Mouse (Mus musculus) lung, adult 2 months (tissue): Measurements from ENCODE around the gene Mmp23. TPM values are rescaled to one million over a fixed set of nuclear protein-coding genes. Genes with fewer than 3 reads are reported as not detected.
"Not testable (repeated sequence)": the region's sequence is repeated elsewhere in the genome, so short reads cannot be mapped to it uniquely, and the experiment has no call there.

Experiments
- DNase-seq: peaks from one replicate; pipeline ENCODE4 v3.0.0; 2022
- H3K4me1 ChIP-seq: fragments of 200-500 bp; 2 replicates; pipeline ENCODE4 v1.6.1; 2011; ENCODE audit warnings: low read length; ENCODE audit not compliant: control insufficient read depth, insufficient read depth
- H3K4me3 ChIP-seq: fragments of 200-500 bp; replicated peaks from 2 replicates; pipeline ENCODE3; 2011; ENCODE audit warnings: low read depth, mild to moderate bottlenecking, control low read depth, low read length; ENCODE audit errors: extremely low read depth
- CTCF ChIP-seq: fragments of 200-500 bp; IDR thresholded peaks from 2 replicates; pipeline ENCODE4 v1.5.1; 2011; ENCODE audit warnings: mild to moderate bottlenecking, low read length, control low read depth; ENCODE audit not compliant: insufficient read depth
- POLR2A ChIP-seq: fragments of 200-500 bp; IDR thresholded peaks from 2 replicates; pipeline ENCODE4 v1.6.1; 2011; ENCODE audit warnings: low read depth, mild to moderate bottlenecking, control low read depth, low read length, borderline replicate concordance; ENCODE audit errors: extremely low read depth
- WGBS: fragments of 180-500 bp; shearing (Covaris S2); methylation state at CpG from one replicate; pipeline ENCODE4 v1.1.7; 2018; 5-methylcytosine and 5-hydroxymethylcytosine counted together
- polyA plus RNA-seq: library from polyadenylated mRNA; depleted of rRNA; stranded (reverse); fragments of >200 nt; gene quantifications from 2 replicates; pipeline ENCODE4 v1.2.3, GENCODE M21; 2012; rRNA removed

Gene Mmp23
- polyA plus RNA-seq: 30.8 and 42.7 TPM in 2 replicates

GRCm38 (mm10) chr4:155653086-155653450, at the start of gene Mmp23:
Mmp23 (minus strand) TSS chr4:155653384.
- WGBS: under 1% methylated on average over 33 of the region's 33 CpGs
- DNase-seq: no peak
- peaks cover 11% of the 10 kb centered on the region for H3K4me1 ChIP-seq
- peak within 1 kb of the TSS; percentile 11 for H3K4me3 ChIP-seq
- no peak for TF ChIP-seq CTCF
- no peak for TF ChIP-seq POLR2A

DNA sequence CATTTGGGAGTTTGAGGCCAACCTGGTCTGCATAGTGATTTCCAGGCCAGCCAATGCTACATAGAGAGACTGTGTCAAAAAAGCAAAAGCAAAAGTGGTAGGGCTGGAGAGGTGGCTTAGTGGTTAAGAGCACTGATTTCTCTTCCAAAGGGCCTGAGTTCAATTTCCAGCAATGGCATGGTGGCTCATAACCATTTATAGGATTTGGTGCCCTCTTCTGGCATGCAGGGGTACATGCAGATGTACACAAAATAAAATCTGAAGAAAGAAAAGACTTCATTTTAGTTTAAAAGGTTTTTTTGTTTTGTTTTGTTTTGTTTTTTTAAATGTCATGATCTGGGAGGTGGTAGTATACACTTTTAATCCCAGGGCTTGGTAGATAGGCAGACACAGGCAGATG, 47.2 kb upstream of the Mmp23 start:
- no peak overlapping the region for H3K4me3 ChIP-seq
- no peak for DNase-seq
- TF ChIP-seq CTCF (peak; percentile 21; the same call in 1 of the 2 replicates), POLR2A (no peak)
- H3K4me1 ChIP-seq: no peaks in the 10 kb centered on the region; the same call in 1 of the 2 replicates

DNA sequence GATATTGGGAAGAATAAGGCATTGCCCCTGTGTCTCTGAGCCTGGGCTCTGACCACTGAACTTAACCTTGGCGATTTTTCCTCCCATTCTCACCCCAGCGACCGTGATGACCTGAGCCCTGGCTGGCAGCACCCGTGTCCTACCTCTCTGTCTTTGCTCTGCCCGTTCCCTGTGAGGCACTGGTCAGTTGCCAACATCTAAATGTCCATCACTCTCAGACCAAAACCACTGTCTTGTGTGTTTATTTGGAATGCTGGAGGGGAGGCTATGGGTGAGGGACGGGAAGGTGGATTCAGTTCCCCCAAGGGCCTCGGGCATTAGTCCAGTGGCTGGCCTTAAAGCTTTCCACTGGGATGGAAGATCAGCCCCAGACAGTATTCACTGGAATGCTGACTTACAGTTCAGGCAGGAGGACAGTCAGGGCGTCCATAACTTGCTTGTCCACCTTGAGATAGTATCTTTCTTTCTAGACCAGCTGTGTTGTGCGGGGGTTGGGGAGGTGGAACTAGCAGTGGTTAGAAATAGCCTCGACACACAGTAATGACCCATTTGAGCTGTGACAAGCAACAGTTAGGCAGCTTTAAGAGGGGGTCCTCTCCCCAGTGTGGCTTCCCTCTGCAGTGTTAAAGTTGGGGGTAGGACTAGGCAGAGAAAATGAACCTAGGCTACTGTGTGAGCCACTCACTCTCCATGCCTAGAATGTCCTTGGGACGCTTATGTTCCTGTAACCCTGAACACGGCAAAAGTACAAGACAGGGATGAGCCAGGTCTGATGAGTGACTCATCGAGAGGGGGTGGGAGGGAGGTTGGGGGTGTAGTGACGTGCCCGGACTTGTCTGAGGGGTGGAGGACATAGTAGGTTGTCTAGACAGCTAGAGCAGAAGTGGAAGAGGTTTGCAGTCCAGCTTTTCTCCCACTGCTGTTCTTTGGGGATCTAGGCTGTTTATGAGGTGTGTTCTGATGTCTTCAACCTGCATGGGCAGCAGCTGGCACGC, 43.4 kb upstream of the Mmp23 start:
- Histone ChIP-seq H3K4me1 (peaks cover 5% of the 10 kb centered on the region; the same call in 1 of the 2 replicates), H3K4me3 (no peak overlapping the region)
- no peak for TF ChIP-seq POLR2A
- TF ChIP-seq CTCF: no peak
- no peak for DNase-seq
- 64% methylated on average over 16 of the region's 16 CpGs for WGBS

DNA sequence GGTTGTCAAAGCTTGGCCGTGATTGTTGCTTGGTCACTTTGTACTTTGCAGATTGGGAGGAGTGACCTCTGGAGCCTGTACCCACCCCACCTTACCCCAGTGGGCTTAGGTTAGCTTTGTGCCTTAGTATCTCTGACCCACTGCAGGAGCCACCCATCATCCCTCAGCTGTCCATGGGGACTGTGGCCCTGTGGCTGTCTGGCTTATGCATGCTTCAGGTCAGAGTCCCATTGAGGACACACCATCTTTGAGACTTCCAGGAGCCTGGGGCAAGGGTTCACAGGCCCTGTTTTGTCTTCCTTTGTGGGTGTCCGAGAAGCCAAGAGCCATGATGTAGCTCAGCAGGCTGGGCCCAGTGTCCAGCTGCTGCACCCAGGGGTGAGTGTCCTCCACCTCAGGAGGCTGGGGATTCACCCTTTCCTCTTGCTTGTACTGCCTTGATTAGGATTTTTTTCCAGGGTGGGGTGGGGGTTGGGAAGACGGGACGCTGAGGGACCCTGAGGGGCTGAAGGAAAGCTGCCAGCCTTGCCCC, 42.4 kb upstream of the Mmp23 start:
- WGBS: 85% methylated on average over 4 of the region's 4 CpGs
- no peak overlapping the region for H3K4me3 ChIP-seq

DNA sequence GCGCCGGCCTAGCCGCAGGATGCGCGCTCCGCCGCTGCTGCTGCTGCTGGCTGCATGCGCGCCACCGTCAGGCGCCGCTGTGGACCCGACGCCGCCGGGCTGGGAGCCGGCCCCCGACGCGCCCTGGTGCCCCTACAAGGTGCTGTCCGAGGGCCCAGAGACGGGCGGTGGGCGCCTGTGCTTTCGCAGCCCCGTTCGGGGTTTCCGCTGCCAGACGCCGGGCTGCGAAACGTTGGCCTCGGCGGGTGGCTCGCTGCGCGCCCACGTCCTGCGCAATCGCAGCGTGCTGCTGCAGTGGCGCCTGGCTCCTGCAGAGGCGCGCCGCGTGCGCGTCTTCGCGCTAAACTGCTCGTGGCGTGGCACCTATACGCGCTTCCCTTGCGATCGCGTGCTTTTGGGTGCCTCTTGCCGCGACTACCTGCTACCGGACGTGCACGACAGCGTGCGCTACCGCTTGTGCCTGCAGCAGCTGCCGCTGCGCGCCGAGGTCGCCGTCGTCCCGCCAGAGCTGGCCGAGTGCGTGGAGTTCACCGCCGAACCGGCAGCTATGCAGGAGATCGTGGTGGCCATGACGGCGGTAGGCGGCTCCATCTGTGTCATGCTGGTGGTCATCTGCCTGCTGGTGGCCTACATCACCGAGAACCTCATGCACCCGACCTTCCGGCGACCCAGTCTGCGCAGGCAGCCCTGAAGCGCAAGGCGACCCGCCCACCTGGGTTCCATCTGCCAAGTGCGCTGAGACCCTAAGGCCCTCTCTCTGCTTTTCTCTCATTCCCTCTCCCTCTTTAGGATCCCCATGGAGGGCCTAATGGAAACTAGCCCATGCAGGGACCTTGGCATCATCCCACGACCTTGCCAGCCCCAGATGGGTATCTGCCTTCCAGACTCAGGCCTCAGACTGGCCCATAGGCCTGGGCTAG, 41.6 kb upstream of the Mmp23 start:
- WGBS: 3% methylated on average over 91 of the region's 92 CpGs
- H3K4me1 ChIP-seq: peaks cover 5% of the 10 kb centered on the region; the same call in 1 of the 2 replicates
- peak overlapping the region; percentile 59 for H3K4me3 ChIP-seq
- DNase-seq: peak; percentile 68
- TF ChIP-seq POLR2A: no peak
- peak; percentile 14; the same call in 1 of the 2 replicates for TF ChIP-seq CTCF

More for the DNA sequence above, 42.4 kb upstream of the Mmp23 start:
- DNase-seq: no peak
- no peak for TF ChIP-seq POLR2A
- TF ChIP-seq CTCF: no peak
- H3K4me1 ChIP-seq: peaks cover 5% of the 10 kb centered on the region; the same call in 1 of the 2 replicates

DNA sequence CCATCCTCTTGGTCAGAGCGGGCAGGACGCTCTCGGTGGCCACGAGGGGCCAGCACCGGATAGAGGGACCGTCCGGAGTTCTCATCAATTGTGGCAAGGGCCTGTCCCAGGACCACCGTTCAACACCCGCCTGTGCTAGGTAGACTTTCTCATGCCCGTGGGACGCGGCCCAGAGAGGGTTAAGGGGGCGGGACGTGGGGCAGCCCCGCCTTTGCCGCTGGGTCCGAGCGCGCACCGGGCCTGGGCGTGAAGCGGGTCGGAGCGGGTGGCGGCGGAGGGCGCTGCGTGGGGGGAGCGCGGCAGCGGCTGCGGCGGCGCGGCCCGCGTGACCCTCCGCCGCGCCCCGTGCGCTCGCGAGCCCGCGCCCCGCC, 40.9 kb upstream of the Mmp23 start, which contains the start of gene Fndc10:
Fndc10 (plus strand) TSS at position 232 of the 371 bp plus-strand sequence.
- DNase-seq: peak; percentile 55
- peak within 1 kb of the TSS; percentile 59 for H3K4me3 ChIP-seq
- H3K4me1 ChIP-seq: peaks cover 5% of the 10 kb centered on the region; the same call in 1 of the 2 replicates
- TF ChIP-seq POLR2A (no peak), CTCF (no peak)
- WGBS: under 1% methylated on average over 32 of the region's 47 CpGs

DNA sequence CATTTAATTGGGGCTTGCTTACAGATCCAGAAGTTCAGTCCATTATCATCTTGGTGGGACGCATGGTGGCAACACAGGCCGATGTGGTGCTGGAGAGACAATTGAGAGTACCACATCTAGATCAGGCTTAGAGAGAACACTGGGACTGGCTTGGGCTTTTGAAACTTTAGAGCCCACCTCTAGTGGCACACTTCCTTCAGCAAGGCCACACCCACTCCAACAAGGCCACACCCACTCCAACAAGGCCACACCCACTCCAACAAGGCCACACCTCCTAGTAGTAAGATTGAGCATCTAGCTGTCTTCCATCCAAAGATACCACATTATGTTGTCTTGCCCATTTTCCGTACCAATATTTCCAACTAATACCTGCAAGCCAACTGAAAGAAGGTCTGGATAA, 39.2 kb upstream of the Mmp23 start:
- Histone ChIP-seq H3K4me3 (no peak overlapping the region), H3K4me1 (peaks cover 5% of the 10 kb centered on the region; the same call in 1 of the 2 replicates)
- no peak for DNase-seq
- WGBS: 93% methylated on average over 3 of the region's 3 CpGs
- TF ChIP-seq POLR2A (no peak), CTCF (no peak)

DNA sequence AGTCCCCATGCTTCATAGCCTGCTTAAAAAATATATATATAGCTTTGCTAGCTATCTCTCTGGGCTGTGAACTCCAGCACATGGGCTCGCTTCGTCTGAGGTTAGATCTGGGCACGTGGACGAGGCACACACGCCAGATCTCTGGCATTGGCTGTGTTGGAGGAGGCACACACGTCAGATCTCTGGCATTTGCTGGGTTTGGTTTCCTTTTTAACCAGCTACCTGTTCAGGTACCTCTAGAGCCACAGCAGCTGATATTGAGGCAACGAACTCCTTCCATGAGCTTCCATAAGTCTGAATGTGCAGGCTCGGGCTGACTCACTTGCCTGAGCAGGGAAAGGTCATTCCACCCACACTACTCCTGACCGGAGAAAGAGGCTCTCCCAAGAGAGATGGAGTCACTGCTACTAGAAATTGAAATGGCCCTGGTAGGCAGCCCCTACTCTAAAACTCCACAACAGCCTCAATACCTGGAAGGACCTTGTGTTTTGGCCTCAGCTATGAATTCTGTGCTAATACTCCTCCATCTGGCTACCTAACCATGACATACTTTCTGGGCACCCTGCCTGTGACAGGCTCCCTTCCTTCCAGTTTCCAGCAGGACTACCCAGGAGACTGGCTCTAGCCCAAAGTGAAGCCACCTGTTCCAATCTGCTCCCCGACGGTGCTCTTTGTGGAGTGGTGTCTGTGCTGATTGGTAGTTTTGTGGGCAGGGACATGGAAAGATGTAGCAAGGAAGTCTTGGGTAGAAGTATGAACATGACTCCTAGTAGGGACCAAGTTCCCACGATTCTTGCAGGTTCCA, 37.6 kb upstream of the Mmp23 start:
- TF ChIP-seq CTCF (no peak), POLR2A (no peak)
- WGBS: 71% methylated on average over 12 of the region's 12 CpGs
- Histone ChIP-seq H3K4me3 (no peak overlapping the region), H3K4me1 (peaks cover 5% of the 10 kb centered on the region; the same call in 1 of the 2 replicates)
- DNase-seq: no peak

- WGBS: 66% methylated on average over 4 of the region's 4 CpGs
- not testable (repeated sequence) for DNase-seq, H3K4me3 ChIP-seq, H3K4me1 ChIP-seq
These were observed 34.6 kb upstream of the Mmp23 start for GRCm38 (mm10) chr4:155687764-155688163.

DNA sequence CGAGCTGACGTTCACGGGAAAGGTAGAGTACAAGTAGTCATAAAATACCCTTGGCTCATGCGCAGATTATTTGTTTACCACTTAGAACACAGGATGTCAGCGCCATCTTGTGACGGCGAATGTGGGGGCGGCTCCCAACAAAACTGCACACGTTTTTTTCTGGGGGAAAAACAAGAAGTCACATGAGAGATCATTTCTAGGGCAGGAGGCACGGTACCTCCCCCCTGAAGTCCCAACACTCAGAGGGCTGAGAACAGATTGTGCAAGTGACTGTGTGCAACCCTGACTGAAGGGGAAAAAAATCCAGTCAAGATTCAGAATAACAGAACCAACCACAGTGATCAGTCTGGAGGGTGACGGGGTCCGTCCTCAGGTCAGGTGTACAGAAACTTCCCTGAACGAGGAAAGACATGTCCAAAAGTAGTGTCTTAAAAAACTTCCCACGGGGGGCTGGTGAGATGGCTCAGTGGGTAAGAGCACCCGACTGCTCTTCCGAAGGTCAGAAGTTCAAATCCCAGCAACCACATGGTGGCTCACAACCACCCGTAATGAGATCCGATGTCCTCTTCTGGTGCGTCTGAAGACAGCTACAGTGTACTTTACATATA, 30.6 kb upstream of the Mmp23 start:
- DNase-seq, H3K4me1 ChIP-seq, H3K4me3 ChIP-seq: not testable (repeated sequence)
- WGBS: 85% methylated on average over 16 of the region's 19 CpGs
